Mouse (Mus musculus): ENCODE results near the gene 4933405L10Rik.

4933405L10Rik gene

DNA sequence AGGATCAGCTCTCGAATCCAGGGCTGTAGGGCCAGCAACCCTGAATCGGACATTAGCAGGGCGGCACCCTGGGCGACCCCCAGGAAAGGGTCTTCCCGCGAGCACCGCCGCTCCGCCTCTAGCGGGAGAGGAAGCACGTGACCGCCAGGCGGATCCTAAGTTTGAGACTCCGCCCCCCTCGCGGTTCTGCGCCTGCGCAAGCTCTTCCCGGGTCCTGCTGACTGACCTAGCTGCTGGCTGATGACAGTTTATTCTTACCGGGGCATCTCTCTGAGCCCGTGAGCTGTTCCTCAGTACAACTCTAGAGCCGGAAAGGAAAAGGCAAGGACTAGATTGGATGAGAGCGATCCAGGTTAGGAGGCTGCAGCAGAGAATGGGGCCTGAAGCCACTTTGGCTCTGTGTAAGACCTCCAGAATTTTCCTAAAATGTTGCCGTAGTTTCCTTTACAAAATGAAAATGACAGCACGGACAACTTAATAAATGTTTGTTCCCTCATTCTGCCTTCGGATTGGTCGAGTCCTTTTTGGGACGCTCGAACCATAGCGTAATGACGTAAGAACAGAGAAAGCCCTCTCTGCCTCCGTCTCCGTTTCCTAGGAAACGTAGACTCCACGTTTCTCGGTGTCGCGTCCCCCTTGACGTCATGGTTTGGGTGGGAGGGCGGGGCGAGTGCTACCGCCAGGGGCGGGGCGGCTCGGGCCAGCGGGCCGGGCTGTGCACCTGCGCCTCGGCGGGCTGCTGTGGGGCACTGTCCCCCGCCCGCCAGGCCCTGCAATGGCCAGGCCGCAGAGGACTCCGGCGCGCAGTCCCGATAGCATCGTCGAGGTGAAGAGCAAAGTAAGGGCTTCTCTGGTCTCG, 6.3 kb upstream of the 4933405L10Rik start, which contains the start of the genes Acd and Pard6a:
Gene Acd, minus strand, starts transcription at position 137 of the 859 bp plus-strand sequence.
Gene Pard6a, plus strand, starts transcription at position 183 of the 859 bp plus-strand sequence.
- peak; percentile 95 for DNase-seq (ENCODE audit: low read depth)

DNA sequence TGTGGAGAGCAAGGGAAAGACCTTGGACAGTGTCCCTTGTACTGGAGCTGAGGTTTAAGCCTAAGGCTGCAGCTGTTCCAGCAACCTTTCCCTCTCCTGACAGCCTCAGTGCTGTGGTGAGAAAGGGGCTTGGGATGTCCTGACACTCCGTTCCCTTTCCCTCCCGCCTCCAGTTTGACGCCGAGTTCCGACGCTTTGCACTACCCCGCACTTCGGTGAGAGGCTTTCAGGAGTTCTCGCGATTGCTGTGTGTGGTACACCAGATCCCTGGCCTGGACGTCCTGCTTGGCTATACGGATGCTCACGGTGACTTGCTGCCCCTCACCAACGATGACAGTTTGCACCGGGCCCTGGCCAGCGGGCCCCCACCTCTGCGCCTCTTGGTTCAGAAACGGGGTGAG, 5.5 kb upstream of the 4933405L10Rik start:
- DNase-seq (ENCODE audit: low read depth): no peak

DNA sequence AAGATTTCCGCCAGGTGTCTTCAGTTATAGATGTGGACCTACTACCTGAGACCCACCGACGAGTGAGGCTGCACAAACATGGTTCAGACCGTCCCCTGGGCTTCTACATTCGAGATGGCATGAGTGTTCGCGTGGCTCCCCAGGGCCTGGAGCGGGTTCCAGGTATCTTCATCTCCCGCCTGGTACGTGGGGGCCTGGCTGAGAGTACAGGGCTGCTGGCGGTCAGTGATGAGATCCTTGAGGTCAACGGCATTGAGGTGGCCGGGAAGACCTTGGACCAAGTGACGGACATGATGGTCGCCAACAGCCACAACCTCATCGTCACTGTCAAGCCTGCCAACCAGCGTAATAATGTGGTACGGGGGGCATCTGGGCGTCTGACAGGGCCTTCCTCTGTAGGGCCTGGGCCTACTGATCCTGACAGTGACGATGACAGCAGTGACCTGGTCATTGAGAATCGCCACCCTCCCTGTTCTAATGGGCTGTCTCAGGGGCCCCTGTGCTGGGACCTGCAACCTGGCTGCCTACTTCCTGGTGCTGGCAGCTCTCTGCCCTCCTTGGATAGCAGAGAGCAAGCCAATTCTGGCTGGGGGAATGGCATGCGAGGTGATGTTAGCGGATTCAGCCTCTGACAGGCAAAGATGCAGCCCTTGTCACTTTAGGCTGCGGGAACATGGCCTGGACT, 4.6 kb upstream of the 4933405L10Rik start:
- no peak for DNase-seq (ENCODE audit: low read depth)

DNA sequence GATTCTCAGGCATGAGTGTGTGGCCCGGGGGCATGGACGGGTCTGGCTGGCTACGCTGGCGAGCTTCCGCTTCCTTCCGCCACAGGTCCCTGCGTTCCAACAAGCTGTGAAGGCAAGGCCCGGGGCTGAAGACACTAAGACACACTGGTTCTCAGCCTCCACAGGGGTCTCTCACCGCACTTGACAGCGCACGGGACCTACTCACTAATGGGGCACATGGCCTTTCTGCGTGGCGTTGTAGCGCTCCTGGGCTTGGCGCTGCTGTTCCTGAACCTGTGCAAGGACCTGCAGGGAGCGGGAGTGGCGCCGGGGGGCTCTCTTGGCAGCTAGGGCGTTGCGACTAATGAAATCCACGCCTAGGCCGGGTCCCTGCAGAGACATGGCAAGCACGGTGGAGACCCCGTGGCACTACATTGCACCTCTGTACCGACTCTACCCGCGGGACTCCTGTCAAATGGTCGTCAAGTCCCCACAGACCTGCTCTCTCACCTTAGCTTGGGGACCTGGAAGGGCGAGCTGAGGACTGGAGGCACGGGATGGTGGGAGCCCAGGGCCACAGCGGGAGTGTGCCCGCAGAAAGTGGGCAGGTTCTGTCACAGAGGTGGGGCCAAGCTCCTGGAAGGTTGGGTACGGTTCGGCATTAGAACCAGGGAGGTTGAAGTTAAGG, 3.2 kb upstream of the 4933405L10Rik start:
- DNase-seq (ENCODE audit: low read depth): no peak

DNA sequence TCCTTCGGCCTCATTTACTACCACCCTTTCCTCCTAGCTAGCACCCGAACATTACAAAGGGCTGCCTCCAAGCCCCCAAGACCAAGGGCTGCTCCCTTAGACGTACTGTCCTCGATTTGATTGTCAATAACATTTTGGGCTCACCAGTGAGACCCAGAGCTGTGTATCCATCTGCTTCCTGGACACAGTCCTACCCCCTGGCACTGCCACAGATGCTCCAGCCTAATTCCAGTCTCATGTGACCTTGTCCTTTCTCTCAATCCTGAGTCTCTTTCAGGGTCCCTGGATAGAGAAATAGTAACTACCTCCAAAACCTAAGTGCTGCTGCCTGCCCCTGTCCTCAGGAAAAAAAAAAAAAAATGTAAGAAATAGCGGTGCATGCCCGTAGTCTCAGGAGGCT, 2.5 kb upstream of the 4933405L10Rik start:
- DNase-seq (ENCODE audit: low read depth): no peak

DNA sequence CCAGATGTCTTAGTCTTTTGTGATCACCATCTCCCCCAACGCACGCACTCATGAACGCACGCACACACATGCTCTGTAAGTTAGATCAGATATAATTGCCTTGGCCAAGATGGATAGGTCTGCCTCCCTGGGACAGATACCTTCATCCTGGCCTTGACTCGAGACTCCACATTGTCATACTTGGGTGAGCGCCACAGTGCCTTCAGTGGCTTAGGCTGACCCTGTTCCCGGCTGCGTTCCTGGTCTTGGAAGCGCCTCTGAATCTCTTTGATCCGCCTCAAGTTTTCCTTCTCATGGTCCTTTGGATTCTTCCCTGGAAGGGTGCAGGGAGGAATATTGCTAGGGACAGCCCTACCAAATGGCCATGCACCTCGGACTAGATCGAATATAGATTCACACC, 1.0 kb upstream of the 4933405L10Rik start:
- no peak for DNase-seq (ENCODE audit: low read depth)

DNA sequence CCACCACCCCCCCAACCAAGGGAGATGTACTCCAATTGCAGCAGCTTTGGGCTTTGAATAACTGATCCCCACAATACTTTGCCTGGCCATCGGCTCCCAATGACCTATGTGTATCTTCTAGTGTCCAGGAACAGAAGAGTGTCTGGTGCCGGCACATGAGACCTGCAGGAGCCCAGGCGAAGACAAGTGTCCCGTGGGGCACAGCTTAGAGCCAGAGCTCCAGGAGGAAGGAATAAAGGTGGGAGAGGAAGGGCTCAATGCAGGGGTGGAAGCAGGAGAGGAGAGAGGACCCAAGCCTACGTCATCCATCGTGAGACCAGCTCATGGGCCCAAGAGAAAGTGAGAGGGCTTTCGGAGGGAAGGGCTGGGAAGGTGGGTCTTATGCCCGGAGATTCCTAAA, 1.2 kb downstream of the 4933405L10Rik start:
- DNase-seq (ENCODE audit: low read depth): no peak

DNA sequence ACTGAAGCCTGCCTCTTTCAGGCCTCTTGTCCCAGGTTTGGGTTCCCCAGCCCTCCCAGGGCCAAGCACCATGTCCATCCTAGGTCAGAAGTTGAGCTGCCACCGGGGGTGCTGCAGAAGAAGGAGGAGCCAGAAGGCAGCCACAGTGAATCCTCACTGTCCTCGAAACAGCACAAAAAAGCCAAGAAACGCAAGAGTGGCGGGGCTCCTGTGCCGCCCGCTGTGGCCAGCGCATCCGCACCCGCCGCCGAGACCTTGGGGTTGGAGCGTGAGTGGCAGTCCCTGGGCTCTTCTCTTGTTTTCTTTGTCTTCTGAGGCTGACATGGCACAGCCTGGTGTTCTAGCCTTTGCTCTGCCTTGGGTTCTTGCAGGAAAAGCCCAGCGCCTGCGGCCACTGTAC, 1.9 kb downstream of the 4933405L10Rik start:
- no peak for DNase-seq (ENCODE audit: low read depth)

DNA sequence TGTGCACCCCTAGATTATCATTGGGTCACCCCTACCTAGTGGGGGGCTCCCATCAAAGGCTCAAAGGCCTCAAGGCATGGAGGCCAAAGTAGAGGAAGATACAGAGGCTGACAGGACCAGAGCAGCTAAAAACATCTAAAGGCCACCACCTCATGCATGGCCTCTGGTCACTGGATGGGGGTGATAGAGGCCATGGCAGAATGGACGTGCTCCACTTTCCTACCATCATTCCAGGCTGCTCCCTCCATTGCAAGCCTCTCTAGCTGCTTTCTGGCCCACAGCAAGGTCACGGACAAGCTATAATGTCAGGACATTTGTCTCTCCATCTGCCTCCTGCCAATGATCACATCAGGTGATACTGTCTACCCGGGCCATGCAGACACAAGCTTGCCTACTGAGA, 4.8 kb downstream of the 4933405L10Rik start:
- DNase-seq (ENCODE audit: low read depth): no peak

DNA sequence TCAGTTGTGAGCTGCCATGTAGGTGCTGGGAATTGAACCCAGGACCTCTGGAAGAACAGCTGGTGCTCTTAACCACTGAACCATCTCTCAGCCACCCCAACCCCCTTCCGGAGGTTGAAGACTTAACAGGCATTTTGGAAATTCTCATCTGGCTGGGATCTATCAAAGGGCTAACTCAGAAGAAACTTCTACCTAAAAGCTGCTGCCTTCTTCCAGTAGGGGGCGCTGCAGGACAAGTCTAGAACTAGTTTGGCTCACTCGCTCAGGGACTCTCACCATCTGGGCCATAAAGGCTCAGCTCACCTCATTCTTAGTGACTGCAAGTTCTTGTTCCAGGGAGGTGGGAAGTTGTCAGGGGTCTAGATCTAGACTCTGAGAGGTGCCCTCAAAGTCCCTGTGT, 6.7 kb downstream of the 4933405L10Rik start:
- DNase-seq (ENCODE audit: low read depth): peak; percentile 93

DNA sequence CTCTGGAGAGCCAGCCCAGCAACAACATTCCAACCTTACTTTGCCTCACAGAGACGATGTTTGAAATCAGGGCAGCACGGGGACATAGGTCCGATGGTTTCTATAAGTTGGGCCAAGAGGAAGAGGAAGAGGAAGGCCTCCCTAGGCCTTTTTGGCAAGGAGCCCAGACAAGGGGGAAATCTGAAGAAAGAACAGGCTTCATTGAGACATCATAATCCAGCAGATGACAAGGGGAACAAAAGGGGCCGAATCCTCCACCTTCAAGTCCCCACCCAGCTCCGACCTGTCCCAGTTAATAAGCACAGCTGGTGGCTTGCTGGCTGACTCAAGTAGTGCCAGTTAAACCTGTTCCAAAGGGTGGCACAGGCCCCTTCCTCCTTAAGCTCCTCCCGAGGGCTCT, 7.6 kb downstream of the 4933405L10Rik start:
- DNase-seq (ENCODE audit: low read depth): peak; percentile 85

DNA sequence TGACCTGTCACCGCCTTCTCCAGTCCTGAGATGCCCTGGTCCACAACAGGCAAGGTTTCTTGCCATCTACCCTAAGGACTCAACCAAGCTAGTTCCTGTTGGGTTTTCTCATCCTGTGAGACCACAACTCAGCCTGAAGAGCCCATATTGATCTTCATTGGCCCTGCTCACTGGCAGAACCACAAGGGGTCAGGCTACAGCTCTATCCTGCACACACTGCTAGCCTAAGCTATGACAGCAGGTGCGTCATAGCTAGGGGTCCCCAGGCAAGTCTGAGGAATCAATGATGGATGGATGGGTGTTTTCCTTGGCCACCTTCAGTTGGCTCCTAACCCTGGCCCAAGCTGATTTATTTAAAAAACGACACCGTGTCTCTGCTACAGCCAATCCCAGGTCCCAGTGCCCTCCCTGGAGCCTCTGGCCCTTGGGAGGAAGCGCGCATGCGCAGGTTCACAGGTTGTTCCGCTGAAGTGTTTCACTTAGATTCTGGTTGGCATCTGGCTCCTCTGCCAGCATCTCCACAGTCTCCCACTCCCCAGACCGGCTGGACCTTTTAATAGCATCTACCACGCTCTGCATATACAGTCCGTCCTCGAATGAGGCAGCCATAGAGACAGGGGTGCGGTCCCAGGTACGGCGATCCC, 9.0 kb downstream of the 4933405L10Rik start:
- DNase-seq (ENCODE audit: low read depth): no peak

DNA sequence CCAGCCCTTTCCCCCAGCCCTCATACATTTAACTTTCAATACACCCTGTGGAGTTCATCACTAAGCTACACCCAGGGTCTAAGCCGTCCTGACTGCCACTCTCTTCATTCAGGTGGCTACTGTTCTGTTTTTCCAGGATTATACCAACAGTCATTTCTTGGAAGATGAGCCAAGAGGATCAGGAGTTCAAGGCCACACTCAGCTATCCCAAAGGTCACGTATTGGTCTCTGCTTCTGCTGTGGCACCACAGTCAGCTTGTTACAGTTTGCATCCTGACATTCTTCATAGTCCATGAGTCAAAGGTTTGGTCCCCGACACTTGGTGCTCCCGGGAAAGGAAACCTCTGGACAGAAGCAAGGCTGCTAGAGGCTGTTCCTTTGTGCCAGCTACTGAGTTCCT, 12.2 kb downstream of the 4933405L10Rik start:
- DNase-seq (ENCODE audit: low read depth): no peak

DNA sequence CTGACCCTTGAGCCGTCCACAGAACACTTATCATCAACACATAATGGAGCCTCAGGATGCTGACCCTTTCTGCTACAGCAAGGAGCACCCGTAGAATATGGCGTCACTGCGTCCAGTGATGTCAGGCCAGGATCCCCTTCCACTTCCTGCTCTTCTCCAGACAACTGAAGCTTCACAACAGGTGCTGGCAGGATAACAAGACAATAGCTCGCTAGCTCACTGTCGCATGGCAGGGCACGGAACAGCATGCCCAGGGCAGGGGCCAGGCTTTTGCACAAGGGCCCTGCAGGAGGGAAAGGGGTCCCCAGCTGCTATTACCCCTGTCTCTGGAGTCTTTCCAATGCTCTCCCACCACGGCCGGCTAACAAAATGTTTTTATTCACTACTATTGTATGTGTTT, 15.4 kb downstream of the 4933405L10Rik start:
- DNase-seq (ENCODE audit: low read depth): no peak

DNA sequence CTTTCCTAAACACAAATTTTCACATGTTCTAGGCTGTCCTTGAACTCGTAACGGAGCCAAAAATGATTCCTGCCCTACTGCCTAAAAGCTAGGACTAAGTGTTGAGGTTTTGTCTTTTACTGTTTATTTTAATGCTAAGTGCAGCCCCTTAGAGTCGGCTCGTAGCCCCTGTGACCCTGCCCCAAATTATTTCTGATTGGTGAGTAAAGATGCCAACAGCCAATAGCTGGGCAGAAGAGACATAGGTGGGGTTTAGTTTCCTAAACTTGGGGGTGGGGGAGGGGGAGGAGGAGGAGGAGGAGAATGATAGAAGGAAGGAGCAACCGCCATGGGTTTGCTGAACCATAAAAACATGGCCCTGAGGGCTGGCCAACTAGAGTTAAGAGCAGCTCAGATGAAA, 18.3 kb downstream of the 4933405L10Rik start:
- no peak for DNase-seq (ENCODE audit: low read depth)

DNA sequence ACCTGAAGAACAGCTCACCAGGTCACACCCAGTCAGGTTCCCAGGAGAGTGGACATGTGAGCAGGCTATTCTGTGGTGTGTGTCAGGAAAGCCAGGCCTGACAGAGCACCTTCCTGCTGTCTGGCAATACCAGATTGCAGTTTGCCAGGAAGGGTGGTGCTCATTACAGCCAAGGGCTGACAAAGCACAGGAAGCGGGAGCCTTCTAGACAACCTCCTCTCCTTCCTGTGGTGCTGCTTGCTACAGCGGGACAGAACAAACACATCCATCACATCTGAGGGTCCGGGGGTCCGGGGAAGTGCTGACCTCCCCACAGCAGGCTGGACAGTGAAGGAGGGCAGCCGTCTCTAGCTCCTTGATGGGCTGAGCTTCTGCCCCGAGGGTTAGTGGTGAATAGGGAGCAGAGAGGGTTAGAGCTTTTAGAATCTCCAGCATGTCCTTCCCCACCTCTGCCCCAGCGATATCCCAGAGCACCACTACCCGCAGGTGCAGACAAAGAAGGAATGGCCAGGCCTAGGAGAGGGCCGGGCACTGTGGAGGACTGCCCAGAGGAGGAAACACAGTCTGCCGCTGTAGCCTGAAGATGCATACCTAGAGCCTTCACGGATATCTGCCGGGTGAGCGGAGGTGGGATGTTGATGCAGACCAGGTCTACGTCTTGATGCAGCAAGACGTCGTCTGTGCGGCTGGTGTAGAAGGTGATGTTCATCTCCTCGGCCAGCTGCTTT, 20.1 kb downstream of the 4933405L10Rik start:
- DNase-seq (ENCODE audit: low read depth): peak; percentile 92

DNA sequence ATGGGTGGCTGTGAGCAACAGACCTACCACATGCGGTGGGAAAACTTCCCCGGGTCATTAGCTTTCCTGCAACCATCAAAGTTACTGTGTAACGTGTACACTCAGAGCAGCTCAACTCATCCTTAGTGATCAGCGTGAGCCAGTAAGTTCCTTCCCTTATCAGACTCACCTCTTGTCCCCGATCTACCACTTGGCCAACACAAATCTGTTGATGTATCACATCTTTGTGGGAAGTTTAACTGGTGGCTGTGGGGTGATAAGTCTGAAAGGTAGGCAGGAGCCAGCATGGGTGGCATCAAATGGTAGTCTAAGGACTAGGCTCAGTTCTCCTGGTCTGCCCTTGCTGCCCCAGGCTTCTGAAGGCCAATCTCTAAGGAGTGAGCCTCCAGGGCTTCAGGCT, 24.7 kb downstream of the 4933405L10Rik start:
- DNase-seq (ENCODE audit: low read depth): no peak

DNA sequence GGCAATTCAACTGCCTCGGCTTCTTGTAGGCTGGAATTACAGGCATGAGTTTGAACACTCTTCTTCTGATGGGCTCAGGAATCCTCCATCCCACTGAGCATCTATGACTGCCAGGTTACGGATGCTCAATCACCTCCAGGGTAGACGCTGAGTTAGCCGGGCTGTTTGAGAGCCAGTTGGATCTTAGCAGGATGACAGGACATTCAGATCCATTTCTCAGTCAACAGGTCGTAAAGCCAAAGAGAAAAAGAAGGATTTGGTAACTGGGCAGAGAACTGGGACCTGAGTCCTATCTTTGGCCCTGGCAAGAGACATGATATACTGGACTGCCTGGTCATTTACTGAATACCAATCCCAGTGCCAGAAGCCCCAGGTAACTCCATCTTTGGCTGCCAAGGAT, 31.8 kb downstream of the 4933405L10Rik start:
- no peak for DNase-seq (ENCODE audit: low read depth)

DNA sequence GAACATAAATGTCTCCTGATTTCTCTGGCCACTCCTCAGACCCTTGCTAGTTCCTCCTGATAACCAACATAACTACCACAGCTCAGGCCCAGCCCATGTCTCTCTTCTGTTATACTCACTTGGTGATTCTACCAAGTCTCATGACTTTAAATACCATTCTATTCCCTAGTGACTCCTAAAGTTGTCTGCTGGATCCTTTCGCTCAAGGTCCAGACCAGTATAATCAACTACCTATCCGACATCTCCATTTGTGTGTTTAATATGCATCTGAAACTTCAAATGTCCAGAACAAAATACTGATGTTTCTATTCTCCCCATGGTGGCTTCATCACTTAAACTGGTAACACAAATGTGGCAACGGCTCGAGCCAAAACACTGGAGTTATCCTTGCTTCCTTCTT, 35.8 kb downstream of the 4933405L10Rik start:
- no peak for DNase-seq (ENCODE audit: low read depth)

DNA sequence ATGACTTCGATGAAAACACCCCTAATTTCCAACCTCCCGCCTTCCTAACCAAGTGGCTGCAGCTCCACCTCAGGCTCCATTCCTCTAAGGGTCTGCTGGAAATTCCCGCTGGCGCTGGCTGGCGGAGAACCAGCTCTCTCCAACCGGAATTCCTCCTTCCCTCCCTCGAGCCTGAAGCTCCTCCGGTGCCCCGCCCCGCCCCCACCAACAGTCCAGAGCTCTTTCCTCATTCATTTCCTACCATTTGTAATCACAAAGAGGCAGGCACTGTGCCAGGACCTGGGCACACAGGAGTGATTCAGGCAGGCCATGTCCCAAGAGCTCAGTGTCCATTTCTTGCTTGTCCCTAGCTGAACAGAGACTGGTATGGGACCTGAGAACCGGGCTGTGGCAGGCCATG, 43.2 kb downstream of the 4933405L10Rik start:
- DNase-seq (ENCODE audit: low read depth): peak; percentile 45

DNA sequence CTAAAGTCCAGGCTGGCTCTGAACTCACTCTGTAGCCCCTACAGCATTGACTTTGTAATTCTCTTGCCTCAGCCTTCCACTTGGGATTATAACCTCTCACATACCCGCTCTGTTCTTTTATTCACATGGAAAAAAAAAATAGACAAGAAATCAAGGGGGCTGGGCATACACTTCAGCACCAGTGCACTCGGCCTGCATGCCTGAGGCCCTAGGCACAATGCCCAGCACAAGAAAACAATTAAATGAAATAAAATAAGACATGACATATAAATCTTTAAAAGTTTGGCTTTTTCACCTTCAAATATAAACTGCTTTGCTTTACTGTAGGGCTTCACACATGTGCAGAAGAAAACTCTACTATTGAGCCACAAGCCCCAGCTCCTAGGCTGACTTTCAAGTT, 46.5 kb downstream of the 4933405L10Rik start:
- no peak for DNase-seq (ENCODE audit: low read depth)

DNA sequence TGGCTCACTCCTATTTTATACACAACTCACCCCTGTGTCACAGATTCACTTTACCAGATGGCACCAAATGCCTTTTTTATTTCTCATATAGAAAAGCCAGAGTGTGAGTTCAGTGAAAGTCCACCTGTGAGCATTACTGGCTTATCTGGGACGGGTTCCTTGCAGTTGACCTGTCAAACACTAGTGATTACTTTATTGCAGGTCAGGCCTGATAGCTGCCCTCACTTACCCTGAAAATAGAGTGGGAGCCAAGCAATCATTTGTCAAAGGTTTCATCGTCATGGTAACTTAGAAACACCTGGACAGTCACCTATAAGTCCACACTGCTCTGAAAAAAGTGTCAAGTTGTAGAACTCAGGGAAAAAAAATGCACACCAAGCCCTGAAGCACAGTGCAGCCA, 47.2 kb downstream of the 4933405L10Rik start:
- no peak for DNase-seq (ENCODE audit: low read depth)

Measured in 416B (cell line).